Mouse (Mus musculus): Measurements from ENCODE around the gene Sag.

Gene Sag

DNA sequence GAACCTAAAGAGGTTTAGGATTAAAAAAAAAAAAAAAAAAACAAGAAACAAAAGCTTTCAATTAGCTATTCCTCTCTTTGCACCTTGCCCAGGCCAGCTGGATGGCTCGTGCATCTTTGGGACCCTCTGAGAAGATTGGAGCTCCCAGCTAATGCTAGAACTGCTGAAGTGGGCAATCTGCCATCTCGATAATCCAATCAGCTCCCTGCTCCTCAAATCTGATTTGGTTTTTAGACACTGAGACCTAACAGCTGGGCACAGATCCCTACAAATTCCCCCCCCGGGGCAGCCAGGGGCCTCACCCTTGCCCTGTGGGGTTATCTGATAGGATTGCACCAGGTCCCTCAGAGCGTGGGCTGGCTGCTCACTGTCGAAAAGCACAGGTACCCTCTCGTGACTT lies at the start of gene Sag:
Gene Sag, plus strand, starts transcription at position 105 of the 400 bp plus-strand sequence.
- DNase-seq (ENCODE audit: low spot score in 2 of 2), result no peak

DNA sequence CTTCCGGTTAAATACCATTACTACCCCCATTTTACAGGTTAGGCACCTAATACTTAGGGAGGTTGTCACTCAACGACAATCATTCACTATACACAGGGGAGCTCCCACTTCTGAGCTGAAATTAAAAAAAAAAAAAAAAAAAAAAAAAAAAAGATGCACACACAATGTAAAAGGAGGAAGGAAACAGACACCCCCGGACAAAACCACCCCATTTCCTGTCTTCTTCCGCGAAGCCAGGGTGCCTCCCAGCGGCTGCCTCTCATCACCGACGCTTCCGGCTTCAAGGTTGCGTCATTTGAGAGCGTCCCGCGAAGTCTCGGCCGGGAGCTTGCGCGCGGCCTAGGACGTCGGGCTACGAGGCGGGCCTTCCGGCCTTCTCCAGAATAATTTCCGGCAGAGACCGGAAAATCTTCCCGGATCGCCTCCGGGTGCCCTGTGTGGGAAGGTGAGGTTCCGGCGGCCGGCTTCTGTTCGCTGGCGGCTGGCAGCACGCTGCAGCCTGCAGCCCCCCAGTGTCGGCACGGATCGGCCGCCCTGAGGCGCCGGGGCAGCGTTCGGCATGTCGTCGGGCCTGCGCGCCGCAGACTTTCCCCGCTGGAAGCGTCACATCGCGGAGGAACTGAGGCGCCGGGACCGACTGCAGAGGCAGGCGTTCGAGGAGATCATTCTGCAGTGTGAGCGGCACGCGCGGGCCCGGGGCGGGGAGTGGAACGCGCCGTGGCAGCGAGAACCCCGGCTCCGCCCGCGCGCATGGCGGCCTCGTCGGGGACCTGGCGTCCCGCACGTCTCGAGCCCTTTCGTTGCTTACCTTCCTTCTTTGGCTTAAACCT lies 47.6 kb upstream of the Sag start, which contains the start of gene Atg16l1:
Gene Atg16l1, plus strand, starts transcription at position 230 of the 830 bp plus-strand sequence.
- peak; percentile 91 to 94 for DNase-seq (ENCODE audit: low spot score in 2 of 2)

GRCm38 (mm10) chr1:87763821-87764220 lies 39.7 kb upstream of the Sag start:
- no peak for DNase-seq (ENCODE audit: low spot score in 2 of 2)

- no peak for DNase-seq (ENCODE audit: low spot score in 2 of 2)
Observed at GRCm38 (mm10) chr1:87765741-87766140, 37.7 kb upstream of the Sag start.

- peak; percentile 37 to 74 for DNase-seq (ENCODE audit: low spot score in 2 of 2)
Observed at GRCm38 (mm10) chr1:87766233-87766632, 37.2 kb upstream of the Sag start.

GRCm38 (mm10) chr1:87769263-87769662 lies 34.2 kb upstream of the Sag start:
- DNase-seq (ENCODE audit: low spot score in 2 of 2), result no peak

GRCm38 (mm10) chr1:87770486-87770885 lies 33.0 kb upstream of the Sag start:
- DNase-seq (ENCODE audit: low spot score in 2 of 2), result no peak

GRCm38 (mm10) chr1:87771724-87772123 lies 31.8 kb upstream of the Sag start:
- DNase-seq (ENCODE audit: low spot score in 2 of 2), result no peak

- no peak for DNase-seq (ENCODE audit: low spot score in 2 of 2)
Observed at GRCm38 (mm10) chr1:87773336-87773735, 30.1 kb upstream of the Sag start.

DNA sequence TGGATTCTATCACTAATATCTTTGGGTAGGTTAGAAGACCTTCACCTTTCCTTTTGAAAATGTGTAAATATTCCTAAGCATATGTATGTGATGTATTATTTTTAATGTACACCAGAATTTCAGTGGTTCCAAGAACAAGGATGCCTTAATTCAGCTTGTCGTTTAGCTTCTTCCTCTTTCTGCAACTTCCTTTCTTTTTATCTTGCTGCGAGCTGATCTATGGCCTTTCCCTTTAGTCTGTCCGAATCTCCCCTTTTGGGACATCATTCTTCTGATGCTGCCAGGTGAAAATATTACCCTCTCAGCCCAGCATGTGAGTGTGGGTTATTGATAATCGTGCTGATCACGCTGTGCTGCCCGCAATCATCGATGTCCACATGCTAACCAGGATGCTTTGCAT lies 28.6 kb upstream of the Sag start:
- no peak for DNase-seq (ENCODE audit: low spot score in 2 of 2)

- DNase-seq (ENCODE audit: low spot score in 2 of 2), result no peak
Observed at GRCm38 (mm10) chr1:87779204-87779785, 24.2 kb upstream of the Sag start.

GRCm38 (mm10) chr1:87785703-87786102 lies 17.8 kb upstream of the Sag start:
- no peak for DNase-seq (ENCODE audit: low spot score in 2 of 2)

GRCm38 (mm10) chr1:87786251-87786650 lies 17.2 kb upstream of the Sag start:
- DNase-seq (ENCODE audit: low spot score in 2 of 2), result no peak

DNA sequence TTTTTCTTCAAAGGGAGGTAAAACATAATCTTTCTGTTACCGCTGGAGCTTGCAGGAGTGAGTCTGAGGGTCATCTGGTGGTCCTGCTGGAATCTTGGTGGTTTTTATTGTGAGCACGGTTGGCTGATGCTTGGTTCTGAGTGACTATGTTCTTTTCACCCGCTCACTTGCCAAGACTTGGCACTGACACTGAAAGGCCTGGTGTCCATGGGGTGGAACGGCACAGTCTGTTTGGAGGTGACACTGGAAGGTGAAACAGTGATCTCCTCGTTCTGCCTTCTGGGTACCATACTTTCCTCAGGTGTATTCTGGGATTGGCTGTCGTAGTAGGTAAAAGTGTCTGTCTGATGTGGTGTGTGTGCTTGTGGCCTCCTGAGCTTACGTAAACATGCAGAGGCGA lies 13.8 kb upstream of the Sag start:
- DNase-seq (ENCODE audit: low spot score in 2 of 2), result no peak

GRCm38 (mm10) chr1:87792438-87793137 lies 10.9 kb upstream of the Sag start:
- no peak for DNase-seq (ENCODE audit: low spot score in 2 of 2)

DNA sequence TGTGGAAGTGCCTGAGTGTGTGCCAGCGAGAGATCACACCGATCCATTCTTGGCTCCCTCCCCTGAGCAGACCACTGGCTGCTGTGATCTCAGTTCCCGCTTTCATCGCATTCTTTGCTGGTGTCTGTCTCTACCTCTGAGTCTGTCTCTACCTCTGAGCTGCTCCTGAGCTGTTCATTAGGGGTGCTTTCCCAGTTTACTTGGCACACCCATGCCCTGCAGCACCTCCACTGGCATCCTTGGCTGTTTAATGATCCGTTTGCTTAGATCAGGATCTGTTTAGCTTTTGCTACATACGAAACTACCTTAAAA lies 10.4 kb upstream of the Sag start:
- DNase-seq (ENCODE audit: low spot score in 2 of 2), result no peak

- no peak for DNase-seq (ENCODE audit: low spot score in 2 of 2)
Observed at GRCm38 (mm10) chr1:87797702-87798101, 5.8 kb upstream of the Sag start.

DNA sequence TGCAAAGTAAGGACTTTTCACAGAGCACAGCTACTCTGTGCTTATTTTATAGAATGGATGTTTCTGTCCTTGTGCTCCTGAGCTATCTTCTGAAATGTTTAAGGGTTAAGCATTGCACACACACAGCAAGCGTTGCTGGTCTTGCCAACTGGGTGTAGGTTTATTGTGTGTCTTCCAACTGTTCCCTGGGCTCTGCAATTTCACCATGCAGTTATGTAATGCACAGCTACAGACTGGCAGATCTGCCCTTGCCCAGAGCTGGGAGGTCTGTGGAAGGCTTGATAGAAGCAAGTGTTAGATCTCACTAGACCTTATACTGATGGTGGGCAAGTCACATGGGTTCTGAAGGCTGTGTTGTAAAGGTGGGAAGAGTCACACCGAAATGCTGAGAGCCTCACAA lies 5.2 kb upstream of the Sag start:
- no peak for DNase-seq (ENCODE audit: low spot score in 2 of 2)

DNA sequence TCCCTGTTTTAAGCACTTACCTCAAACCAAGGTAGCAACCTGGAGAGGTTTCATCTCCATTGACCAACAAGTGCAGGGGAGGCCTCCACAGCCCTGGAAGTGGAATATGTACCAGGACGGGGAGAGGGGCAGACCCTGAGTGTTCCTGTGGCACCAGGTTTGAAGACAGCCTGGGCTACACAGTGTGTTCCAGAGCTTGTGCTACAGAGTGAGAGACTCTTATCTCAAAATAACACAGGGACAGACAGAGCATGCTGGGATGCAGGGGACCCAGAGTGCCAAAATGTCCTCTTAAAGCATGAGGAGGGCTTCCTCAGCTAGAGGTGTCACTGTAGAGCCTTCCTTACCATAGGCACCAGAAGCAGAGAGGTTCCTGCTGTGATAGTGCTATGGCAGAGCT lies 4.3 kb downstream of the Sag start:
- no peak for DNase-seq (ENCODE audit: low spot score in 2 of 2)

GRCm38 (mm10) chr1:87811391-87811790 lies 7.9 kb downstream of the Sag start:
- DNase-seq (ENCODE audit: low spot score in 2 of 2), result no peak

DNA sequence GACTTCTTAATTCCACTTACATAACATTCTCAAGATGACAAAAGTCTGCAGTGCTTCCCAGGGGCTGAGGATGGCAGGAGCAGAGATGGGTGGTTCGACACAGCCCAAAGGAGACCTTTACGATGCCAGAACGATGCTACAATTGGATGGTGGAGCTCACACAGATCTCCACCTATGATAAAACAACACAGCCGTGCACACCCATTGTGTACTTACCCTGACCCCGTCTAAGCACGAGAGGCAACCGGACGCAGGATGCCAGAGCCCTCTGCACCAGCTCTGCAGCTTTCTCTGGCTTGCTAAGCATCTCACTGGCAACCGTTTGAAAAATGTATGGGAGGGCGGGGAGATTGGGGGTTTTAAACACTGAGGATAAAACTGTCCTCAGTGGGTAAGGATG lies 8.6 kb downstream of the Sag start:
- DNase-seq (ENCODE audit: low spot score in 2 of 2), result no peak

- no peak for DNase-seq (ENCODE audit: low spot score in 2 of 2)
Observed at GRCm38 (mm10) chr1:87813155-87813554, 9.7 kb downstream of the Sag start.

DNA sequence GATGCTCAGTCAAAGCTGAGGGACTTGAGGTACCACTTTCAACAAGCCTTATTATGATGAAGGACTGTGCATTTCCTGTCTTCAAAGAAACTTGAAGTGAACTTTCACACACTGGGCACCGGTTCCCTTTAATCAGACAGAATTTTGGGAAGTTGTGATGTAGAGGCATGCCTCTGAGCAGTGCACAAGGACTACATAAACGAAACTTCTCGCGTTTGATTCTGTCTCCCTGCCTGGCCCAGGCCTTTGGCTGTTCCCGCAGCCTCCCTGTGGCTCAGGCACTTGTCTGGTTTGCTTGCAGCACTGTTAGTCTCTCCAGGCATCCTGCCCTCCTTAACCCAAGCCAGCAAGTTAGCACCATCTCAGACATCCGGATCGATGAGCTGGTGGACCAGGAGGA lies 10.2 kb downstream of the Sag start:
- no peak for DNase-seq (ENCODE audit: low spot score in 2 of 2)
